Mouse (Mus musculus) brain, embryonic 14.5 days (tissue): ENCODE measurements at regions not wholly inside any gene's neighbourhood (a gene's known extent, or its start where the extent isn't known, plus 50 kb on each side); places are given as distances from the start of the nearest gene placed in this dataset.

ENCODE experiments used
- CTCF ChIP-seq: fragments of 200-500 bp; IDR thresholded peaks from 2 replicates; pipeline ENCODE4 v1.5.1; 2012; ENCODE audit warnings: inconsistent platforms, mild to moderate bottlenecking, moderate library complexity, borderline replicate concordance; ENCODE audit not compliant: insufficient read depth, insufficient read length; ENCODE audit errors: extremely low read depth
- POLR2A ChIP-seq: fragments of 200-500 bp; IDR thresholded peaks from 2 replicates; pipeline ENCODE4 v1.6.1; 2012; ENCODE audit warnings: mild to moderate bottlenecking, inconsistent platforms, borderline replicate concordance; ENCODE audit not compliant: poor library complexity, insufficient read depth, insufficient read length, severe bottlenecking; ENCODE audit errors: extremely low read depth

- TF ChIP-seq CTCF (no peak), POLR2A (no peak)
Measured at GRCm38 (mm10) chr10:39221028-39221427, 57.4 kb upstream of the Ccn6 start.
